Mouse (Mus musculus) neural tube, embryonic 10.5 days (tissue): ENCODE data around the gene Olfr1362.

Experiments used
- DNase-seq: peaks from one replicate; pipeline ENCODE4 v3.0.0-alpha.2; 2017; ENCODE audit warnings: low spot score; ENCODE audit errors: extremely low spot score

Gene Olfr1362

GRCm38 (mm10) chr13:21613922-21614321, at the start of gene Olfr1362:
Gene Olfr1362, minus strand, starts transcription at chr13:21614022.
- DNase-seq: no peak

- no peak for DNase-seq
These were observed 49.5 kb upstream of the Olfr1362 start, which contains the start of gene Olfr1361 for GRCm38 (mm10) chr13:21663286-21663685. Gene Olfr1361, minus strand, starts transcription at chr13:21663386.

GRCm38 (mm10) chr13:21642418-21642817, 28.6 kb upstream of the Olfr1362 start, which contains the start of gene Olfr11:
Gene Olfr11, minus strand, starts transcription at chr13:21642518.
- no peak for DNase-seq

- no peak for DNase-seq
These were observed 22.2 kb downstream of the Olfr1362 start for GRCm38 (mm10) chr13:21591618-21592017.

- DNase-seq: no peak
These were observed 32.2 kb downstream of the Olfr1362 start, which contains the start of gene Olfr1364 for GRCm38 (mm10) chr13:21581659-21582058. Gene Olfr1364, minus strand, starts transcription at chr13:21581759.
